Mouse (Mus musculus) layer of hippocampus, adult 9-10 months (tissue): Measurements from ENCODE around the gene Srcin1.

Source experiments
- DNase-seq: peaks from one replicate; pipeline ENCODE4 v3.0.0; 2022; ENCODE audit warnings: low spot score

Gene Srcin1

DNA sequence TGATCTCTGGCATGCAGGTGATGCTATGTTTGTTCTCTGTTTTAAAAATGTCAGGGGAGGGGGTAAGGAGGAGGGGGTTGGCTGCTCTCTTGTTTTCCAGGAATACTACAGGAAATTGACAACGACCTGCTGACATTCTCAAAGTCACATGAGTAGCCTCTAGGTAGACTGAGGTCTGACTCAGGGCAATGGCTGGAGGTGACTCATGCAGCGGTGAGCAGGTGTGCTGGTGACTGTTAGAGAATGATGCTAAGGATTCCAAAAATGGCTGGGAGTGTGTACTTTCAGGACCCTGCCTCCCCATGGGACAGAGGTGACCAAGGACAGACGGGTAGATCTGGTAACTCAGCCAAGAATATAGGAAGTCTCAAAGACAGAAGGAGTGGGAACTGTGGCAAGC, 67.8 kb downstream of the Srcin1 start:
- DNase-seq, result no peak

DNA sequence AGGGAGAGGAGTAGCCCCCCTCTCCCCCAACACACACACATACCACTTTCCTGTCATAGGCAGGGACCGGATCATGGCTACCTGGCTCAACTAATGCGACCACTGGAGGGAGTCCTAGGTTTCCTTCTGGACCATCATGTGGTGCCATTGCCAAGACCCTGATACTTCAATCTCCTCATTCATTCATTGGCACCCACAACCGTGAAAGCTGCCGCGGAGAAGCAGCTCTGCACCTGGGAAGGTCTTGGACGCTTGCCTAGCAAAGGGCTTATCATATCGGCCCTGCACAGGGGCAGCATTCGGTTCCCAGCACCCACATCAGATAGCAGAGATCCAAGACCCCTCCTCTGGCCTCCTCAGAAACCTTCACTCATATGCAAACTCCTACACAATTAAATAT, 69.7 kb downstream of the Srcin1 start:
- DNase-seq, result no peak

DNA sequence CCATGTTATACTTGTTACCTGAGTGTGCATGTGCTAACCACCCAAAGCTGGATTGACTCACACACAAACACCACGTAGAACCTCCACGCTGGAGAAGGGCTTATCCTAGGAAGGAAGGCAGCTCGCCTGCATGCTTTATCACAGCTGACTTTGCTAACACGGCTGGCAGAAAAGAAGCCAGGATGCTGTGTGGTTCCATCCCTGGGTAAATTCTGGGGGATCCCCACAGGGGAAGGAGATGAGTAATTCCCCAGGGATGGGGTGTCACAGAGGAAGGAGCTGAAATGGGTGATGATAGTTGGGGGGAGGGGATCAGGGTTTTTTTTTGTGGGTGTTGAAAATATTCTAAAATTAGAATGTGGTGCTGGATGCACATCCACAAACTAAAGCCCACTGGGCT, 70.2 kb downstream of the Srcin1 start:
- no peak for DNase-seq

DNA sequence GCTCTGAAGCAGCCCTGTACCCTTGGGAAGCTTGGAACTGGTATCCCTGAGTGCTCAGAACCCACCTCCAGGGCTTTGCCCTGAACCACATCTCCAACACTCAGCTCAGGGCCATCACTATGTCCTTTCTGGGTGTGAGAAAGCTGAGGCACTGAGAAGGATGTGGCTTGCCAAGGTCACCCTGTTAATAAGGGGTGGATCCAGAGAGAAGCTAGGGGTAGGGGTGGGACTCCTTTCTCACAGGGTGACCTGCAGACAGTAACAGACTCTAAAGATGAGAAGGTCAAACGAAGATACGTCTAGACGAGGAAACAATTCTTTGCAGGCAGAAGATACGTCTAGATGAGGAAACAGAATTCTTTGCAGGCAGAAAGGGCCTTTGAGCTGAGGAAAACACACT, 73.1 kb downstream of the Srcin1 start:
- no peak for DNase-seq

- DNase-seq, result no peak
Measured at GRCm38 (mm10) chr11:97502383-97502782, 73.6 kb downstream of the Srcin1 start.

DNA sequence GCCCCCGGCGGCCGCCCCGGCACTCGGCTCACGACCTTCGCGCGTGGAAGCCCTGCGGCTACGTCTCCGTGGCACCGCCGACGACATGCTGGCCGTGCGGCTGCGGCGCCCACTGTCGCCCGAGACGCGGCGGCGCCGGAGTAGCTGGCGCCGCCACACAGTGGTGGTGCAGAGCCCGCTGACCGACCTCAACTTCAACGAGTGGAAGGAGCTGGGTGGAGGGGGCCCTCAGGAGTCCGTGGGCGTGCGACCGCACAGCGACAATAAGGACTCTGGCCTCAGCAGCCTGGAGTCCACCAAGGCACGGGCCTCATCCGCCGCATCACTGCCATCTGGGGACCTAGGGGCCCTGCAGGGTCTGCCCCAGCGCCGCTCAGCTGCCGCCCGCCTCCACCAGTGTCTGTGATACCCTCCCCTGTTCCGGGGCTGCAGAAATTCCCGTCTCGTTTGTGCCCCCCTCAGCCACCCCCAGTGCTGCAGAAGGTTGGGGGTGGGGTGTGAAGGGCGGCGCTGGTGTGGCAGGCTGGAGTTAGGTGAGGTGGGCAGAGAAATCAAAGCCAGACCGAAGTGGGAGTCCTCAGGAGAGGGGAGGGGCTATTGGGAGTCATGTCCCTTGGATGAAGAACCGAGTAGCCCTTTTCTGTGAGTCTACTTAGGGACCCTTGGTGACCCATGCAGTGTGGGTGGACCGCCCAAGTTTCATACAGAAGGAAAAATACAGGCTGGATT, 75.1 kb downstream of the Srcin1 start:
- no peak for DNase-seq

- DNase-seq, result no peak
Measured at GRCm38 (mm10) chr11:97499865-97500719, 75.9 kb downstream of the Srcin1 start, which contains the start of gene 4933428G20Rik. 4933428G20Rik (minus strand) TSS chr11:97500340.

GRCm38 (mm10) chr11:97497543-97497942, 78.4 kb downstream of the Srcin1 start:
- DNase-seq, result no peak

- no peak for DNase-seq
Measured at GRCm38 (mm10) chr11:97492836-97493235, 83.2 kb downstream of the Srcin1 start.

- no peak for DNase-seq
Measured at GRCm38 (mm10) chr11:97491640-97492039, 84.3 kb downstream of the Srcin1 start.

GRCm38 (mm10) chr11:97489589-97490324, 86.2 kb downstream of the Srcin1 start:
- no peak for DNase-seq

DNA sequence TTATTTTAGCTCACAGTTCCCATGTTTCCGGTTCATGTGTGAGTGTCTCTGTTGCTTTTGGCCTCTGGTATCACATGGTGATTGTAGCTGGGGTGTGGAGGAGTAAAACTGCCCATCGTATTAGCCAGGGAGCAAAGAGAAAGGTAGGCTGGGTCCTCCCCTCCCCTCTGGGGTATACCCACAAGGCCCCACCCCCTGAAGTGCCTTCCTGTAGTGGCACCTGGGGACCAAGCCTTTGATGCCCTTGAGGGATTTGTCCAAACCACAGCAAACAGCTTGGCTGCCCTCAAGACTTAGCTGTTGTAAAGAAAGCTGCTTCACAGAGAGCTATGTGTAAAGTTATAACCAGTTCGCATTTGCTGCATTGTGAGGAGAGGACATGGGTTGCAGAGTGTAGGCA, 88.3 kb downstream of the Srcin1 start:
- no peak for DNase-seq

DNA sequence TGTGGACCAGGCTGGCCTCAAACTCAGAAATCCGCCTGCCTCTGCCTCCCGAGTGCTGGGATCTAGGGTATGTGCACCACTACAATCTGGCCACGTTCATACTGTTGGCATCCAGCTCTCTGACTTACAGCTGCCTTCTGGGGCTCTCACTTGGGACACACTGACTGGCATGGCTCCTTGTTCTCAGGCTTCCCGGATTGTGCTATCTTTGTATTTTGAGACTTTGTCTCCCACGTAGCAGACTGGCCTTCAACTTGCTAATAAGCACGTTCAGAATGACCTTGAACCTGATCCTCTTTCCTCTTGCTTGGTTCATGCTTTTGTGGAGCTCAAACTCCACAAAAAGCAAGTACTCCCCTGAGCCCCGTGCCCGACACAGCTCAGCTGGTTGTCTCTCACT, 90.3 kb downstream of the Srcin1 start:
- no peak for DNase-seq

- no peak for DNase-seq
Measured at GRCm38 (mm10) chr11:97479824-97480223, 96.2 kb downstream of the Srcin1 start.

DNA sequence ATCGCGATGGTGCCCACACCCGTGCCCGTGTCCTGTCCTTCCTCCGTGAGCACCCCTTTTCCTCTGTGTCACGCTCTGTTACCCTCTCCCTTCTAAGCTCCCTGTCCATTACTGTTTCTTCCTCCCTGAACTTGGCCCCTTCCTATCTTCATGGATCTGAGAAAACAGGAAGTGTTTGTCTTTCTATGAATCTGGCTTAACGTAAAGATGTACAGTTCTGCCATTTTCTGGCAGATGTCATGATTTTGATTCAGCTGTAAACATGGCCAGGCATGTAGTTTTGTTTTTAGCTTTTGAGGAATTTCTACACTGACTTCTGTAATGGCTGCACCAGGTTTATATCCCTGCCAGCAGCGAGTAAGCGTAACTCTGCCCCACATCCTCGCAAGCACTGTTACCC, 96.9 kb downstream of the Srcin1 start:
- DNase-seq, result no peak

- DNase-seq, result no peak
Measured at GRCm38 (mm10) chr11:97478345-97478744, 97.6 kb downstream of the Srcin1 start.

DNA sequence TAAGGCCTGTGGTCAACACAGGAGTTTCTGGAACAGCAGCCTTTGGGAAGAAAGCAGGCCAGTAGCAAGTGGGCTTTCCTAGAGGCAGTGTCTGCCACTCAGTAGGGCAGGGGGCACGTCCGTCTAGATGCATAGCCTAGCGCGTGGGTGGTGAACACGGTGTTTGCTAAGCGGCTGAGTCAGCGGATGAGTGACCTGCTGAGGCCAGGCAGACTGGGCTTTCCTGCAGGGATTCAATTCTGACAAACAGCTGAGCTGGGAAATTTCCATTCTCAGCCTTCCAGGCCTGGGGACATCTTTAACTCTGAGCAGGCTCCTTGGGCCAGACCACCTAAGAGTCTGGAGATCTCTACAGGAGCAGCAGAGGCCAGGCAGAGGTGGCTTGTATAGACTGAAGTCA, 98.6 kb downstream of the Srcin1 start:
- no peak for DNase-seq

- peak; percentile 44 for DNase-seq
Measured at GRCm38 (mm10) chr11:97476334-97477095, 99.5 kb downstream of the Srcin1 start.

- no peak for DNase-seq
Measured at GRCm38 (mm10) chr11:97471276-97471675, 104.7 kb downstream of the Srcin1 start.

DNA sequence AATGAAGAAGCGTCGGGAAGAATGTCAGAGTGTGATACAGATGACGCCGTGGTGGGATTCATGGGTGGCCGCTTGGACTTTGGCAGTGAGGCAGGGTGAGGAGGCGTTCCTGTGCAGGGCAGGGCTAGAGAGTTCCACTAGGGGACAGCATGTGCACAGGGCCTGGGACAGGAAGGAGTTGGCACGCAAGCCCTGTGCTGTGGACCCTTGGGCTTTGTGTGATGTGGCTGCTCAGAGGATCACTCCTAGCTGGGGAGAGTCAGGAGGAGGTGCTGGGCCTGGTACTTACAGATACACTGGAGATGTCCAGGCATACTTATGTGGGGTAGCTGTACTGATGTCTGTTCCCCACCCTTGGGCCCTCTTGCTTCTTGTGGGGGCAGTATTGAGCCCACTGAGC, 106.2 kb downstream of the Srcin1 start:
- DNase-seq, result no peak

DNA sequence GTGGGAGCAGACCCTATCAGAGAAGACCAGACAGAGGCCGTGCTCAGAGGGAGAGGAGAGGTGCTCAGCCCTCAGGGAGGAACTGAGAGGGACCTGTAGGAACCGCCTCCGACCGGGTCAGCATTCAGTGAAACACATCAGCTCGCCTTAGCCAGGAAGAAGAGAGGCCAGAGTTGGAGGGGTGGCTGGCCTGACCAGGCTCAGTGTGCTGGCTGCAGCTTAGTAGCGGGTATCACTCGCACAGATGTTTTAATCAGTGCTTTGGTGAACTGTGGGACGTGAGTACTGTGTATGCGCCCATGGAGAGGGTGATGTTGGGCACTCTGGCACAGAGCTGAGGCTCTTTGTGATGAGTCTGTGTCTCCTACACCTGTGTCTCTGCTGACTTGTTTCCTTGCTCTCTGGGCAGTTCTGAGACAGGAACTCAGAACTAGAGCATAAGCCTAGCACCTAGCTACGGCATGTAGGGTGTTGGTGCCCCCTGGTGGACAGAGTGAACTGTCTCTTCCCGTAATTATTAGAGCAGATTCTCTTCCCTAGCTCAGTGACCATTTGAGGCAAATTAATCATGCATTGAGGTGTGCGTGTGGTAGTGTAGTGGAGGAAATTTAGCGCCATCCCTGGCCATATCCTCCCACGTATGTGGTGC, 107.2 kb downstream of the Srcin1 start:
- peak; percentile 52 for DNase-seq
